8 mouse cellular contexts compared by ENCODE assay signal in the genomic region with DNA sequence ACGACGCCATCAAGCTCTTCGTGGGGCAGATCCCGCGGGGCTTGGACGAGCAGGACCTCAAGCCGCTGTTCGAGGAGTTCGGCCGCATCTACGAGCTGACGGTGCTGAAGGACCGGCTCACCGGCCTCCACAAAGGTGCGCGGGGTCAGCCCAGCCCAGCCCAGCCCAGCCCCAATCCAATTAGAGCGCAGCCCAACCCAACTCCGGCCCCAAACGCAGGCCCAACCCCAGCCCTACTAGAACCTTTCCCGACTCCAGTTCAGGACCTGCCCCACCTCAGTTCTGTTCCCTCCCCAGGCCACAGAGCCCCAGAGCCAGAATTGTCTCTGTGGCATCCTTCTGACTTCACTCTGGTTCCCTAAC. TPM values are rescaled to one million over a fixed set of nuclear protein-coding genes. Genes with fewer than 3 reads are reported as not detected.
DNase-seq lines count a peak whose midpoint lies in the region; ATAC-seq lines count a peak whose summit lies in the region.

No protein-coding gene starts in this region.

- no peak overlapping the region for H3K27ac ChIP-seq in lung, embryonic 16.5 days (ENCODE audit: low read length)
- 0 out of 2 replicates have a peak overlapping the region, but pooled peaks have one; percentile 25 for H3K27ac ChIP-seq in forebrain, embryonic 12.5 days
- no peak overlapping the region for H3K27ac ChIP-seq in limb, embryonic 11.5 days (replicated peaks; ENCODE audit: low read depth, low read length)
- peak overlapping the region; percentile 66; the same call in 1 of the 2 replicates for H3K27ac ChIP-seq in neural tube, embryonic 15.5 days (replicated peaks)

- H3K27me3 ChIP-seq in lung, embryonic 16.5 days (ENCODE audit: control insufficient read depth, insufficient read depth, low read depth, low read length): peaks cover 3% of the 10 kb centered on the region; the same call in 1 of the 2 replicates
- peaks cover 41% of the 10 kb centered on the region for H3K27me3 ChIP-seq in forebrain, embryonic 12.5 days
- peaks cover 13% of the 10 kb centered on the region; the same call in 1 of the 2 replicates for H3K27me3 ChIP-seq in limb, embryonic 11.5 days (ENCODE audit: control insufficient read depth, insufficient read depth, low read length)
- H3K27me3 ChIP-seq in neural tube, embryonic 15.5 days (replicated peaks): peaks cover 4% of the 10 kb centered on the region; the same call in 1 of the 2 replicates

- peaks cover 9% of the 10 kb centered on the region for H3K4me1 ChIP-seq in lung, embryonic 16.5 days (replicated peaks; ENCODE audit: control insufficient read depth, insufficient read depth, low read length)
- H3K4me1 ChIP-seq in forebrain, embryonic 12.5 days: peaks cover 17% of the 10 kb centered on the region
- peaks cover 3% of the 10 kb centered on the region; the same call in 1 of the 2 replicates for H3K4me1 ChIP-seq in limb, embryonic 11.5 days (ENCODE audit: control insufficient read depth, insufficient read depth, low read length)
- H3K4me1 ChIP-seq in neural tube, embryonic 15.5 days: peaks cover 28% of the 10 kb centered on the region

- peak overlapping the region; percentile 54 for H3K4me3 ChIP-seq in lung, embryonic 16.5 days (ENCODE audit: low read length)
- peak overlapping the region; percentile 52 for H3K4me3 ChIP-seq in forebrain, embryonic 12.5 days (replicated peaks)
- H3K4me3 ChIP-seq in limb, embryonic 11.5 days (ENCODE audit: low read depth, low read length): peak overlapping the region; percentile 22; the same call in 1 of the 2 replicates
- peak overlapping the region; percentile 55 for H3K4me3 ChIP-seq in neural tube, embryonic 15.5 days (replicated peaks)

- peak; percentile 29 for ATAC-seq in lung, embryonic 16.5 days (ENCODE audit: low read depth)
- ATAC-seq in forebrain, embryonic 12.5 days (ENCODE audit: low FRiP score): no peak; the same call in 1 of the 2 replicates
- peak; percentile 56 for ATAC-seq in limb, embryonic 11.5 days (ENCODE audit: insufficient number of reproducible peaks, low FRiP score, low TSS enrichment, low read depth)
- peak; percentile 62; the same call in 1 of the 2 replicates for ATAC-seq in neural tube, embryonic 15.5 days (ENCODE audit: low FRiP score)

- H3K9me3 ChIP-seq in lung, embryonic 16.5 days (ENCODE audit: control insufficient read depth, low read length): no peaks in the 10 kb centered on the region
- no peaks in the 10 kb centered on the region for H3K9me3 ChIP-seq in forebrain, embryonic 12.5 days
- H3K9me3 ChIP-seq in limb, embryonic 11.5 days (ENCODE audit: control insufficient read depth, low read length): no peaks in the 10 kb centered on the region
- no peaks in the 10 kb centered on the region for H3K9me3 ChIP-seq in neural tube, embryonic 15.5 days (replicated peaks)

- H3K36me3 ChIP-seq in lung, embryonic 16.5 days (ENCODE audit: control insufficient read depth, insufficient read depth, low read length): no peaks in the 10 kb centered on the region
- no peaks in the 10 kb centered on the region for H3K36me3 ChIP-seq in forebrain, embryonic 12.5 days (replicated peaks)
- no peaks in the 10 kb centered on the region for H3K36me3 ChIP-seq in limb, embryonic 11.5 days (ENCODE audit: control insufficient read depth, insufficient read depth, low read length)
- no peaks in the 10 kb centered on the region for H3K36me3 ChIP-seq in neural tube, embryonic 15.5 days

- no peak for DNase-seq in lung, postnatal 25 days (ENCODE audit: low spot score)
- no peak for DNase-seq in limb, embryonic 11.5 days (ENCODE audit: low spot score)
- no peak for DNase-seq in T-cell, adult 2 months (ENCODE audit: low spot score)
- DNase-seq in ovary, postnatal 10 days (ENCODE audit: low spot score): no peak
- DNase-seq in urinary bladder, postnatal 10 days (ENCODE audit: low spot score): no peak

- 0% methylated on average over 18 of the region's 20 CpGs for WGBS in lung, embryonic 16.5 days
- 2% methylated on average over 20 of the region's 20 CpGs for WGBS in forebrain, embryonic 12.5 days
- WGBS in limb, embryonic 11.5 days: under 1% methylated on average over 20 of the region's 20 CpGs
- 0% methylated on average over 19 of the region's 20 CpGs for WGBS in neural tube, embryonic 15.5 days

- H3K9ac ChIP-seq in lung, embryonic 16.5 days (ENCODE audit: low read length): no peak overlapping the region
- peak overlapping the region; percentile 57 for H3K9ac ChIP-seq in forebrain, embryonic 12.5 days
- no peak overlapping the region for H3K9ac ChIP-seq in limb, embryonic 11.5 days (ENCODE audit: low read length)
- peak overlapping the region; percentile 50 for H3K9ac ChIP-seq in neural tube, embryonic 15.5 days (replicated peaks)

- peak overlapping the region; percentile 53 for H3K4me2 ChIP-seq in lung, embryonic 16.5 days (ENCODE audit: low read depth, low read length)
- H3K4me2 ChIP-seq in forebrain, embryonic 12.5 days: peak overlapping the region; percentile 73
- peak overlapping the region; percentile 67 for H3K4me2 ChIP-seq in limb, embryonic 11.5 days (ENCODE audit: low read depth, severe bottlenecking)
- peak overlapping the region; percentile 87 for H3K4me2 ChIP-seq in neural tube, embryonic 15.5 days

RNA-seq across cellular contexts. Expression of a gene that starts 0.8 kb away (rescaled TPM):
- 0.43 and 0.55 TPM in 2 replicates for polyA plus RNA-seq in lung, embryonic 16.5 days (2015; fragmentation: Nextera tagmentation; extraction: Ambion mirVana)
- 14.4 and 16.7 TPM in 2 replicates for polyA plus RNA-seq in forebrain, embryonic 12.5 days (2016; fragmentation: Nextera tagmentation; extraction: Ambion mirVana)
- polyA plus RNA-seq in limb, embryonic 11.5 days (2014; fragmentation: Nextera tagmentation; extraction: Ambion mirVana): not detected in 2 replicates
- polyA plus RNA-seq in neural tube, embryonic 15.5 days (2015; fragmentation: Nextera tagmentation; extraction: Ambion mirVana): 30.5 and 35.8 TPM in 2 replicates

RNA-seq across cellular contexts. Expression of a gene that starts 38.6 kb away (rescaled TPM):
- polyA plus RNA-seq in lung, embryonic 16.5 days (2015; fragmentation: Nextera tagmentation; extraction: Ambion mirVana): 22.6 and 23.7 TPM in 2 replicates
- polyA plus RNA-seq in forebrain, embryonic 12.5 days (2016; fragmentation: Nextera tagmentation; extraction: Ambion mirVana): 105 and 116 TPM in 2 replicates
- polyA plus RNA-seq in limb, embryonic 11.5 days (2014; fragmentation: Nextera tagmentation; extraction: Ambion mirVana): 28.2 and 29.7 TPM in 2 replicates
- 180 and 208 TPM in 2 replicates for polyA plus RNA-seq in neural tube, embryonic 15.5 days (2015; fragmentation: Nextera tagmentation; extraction: Ambion mirVana)

RNA-seq across cellular contexts. Expression of a gene that starts 38.8 kb away (rescaled TPM):
- polyA plus RNA-seq in lung, embryonic 16.5 days (2015; fragmentation: Nextera tagmentation; extraction: Ambion mirVana): not detected in 2 replicates
- 0.15 TPM in 1 of 2 replicates, not detected in the other for polyA plus RNA-seq in forebrain, embryonic 12.5 days (2016; fragmentation: Nextera tagmentation; extraction: Ambion mirVana)
- 0.13 and 0.28 TPM in 2 replicates for polyA plus RNA-seq in limb, embryonic 11.5 days (2014; fragmentation: Nextera tagmentation; extraction: Ambion mirVana)
- 0.83 and 1.3 TPM in 2 replicates for polyA plus RNA-seq in neural tube, embryonic 15.5 days (2015; fragmentation: Nextera tagmentation; extraction: Ambion mirVana)

RNA-seq across cellular contexts. Expression of a gene that starts 39.1 kb away (rescaled TPM):
- polyA plus RNA-seq in lung, embryonic 16.5 days (2015; fragmentation: Nextera tagmentation; extraction: Ambion mirVana): 69.3 and 72.7 TPM in 2 replicates
- polyA plus RNA-seq in forebrain, embryonic 12.5 days (2016; fragmentation: Nextera tagmentation; extraction: Ambion mirVana): 37.1 and 43.3 TPM in 2 replicates
- polyA plus RNA-seq in limb, embryonic 11.5 days (2014; fragmentation: Nextera tagmentation; extraction: Ambion mirVana): 47.1 and 49.5 TPM in 2 replicates
- polyA plus RNA-seq in neural tube, embryonic 15.5 days (2015; fragmentation: Nextera tagmentation; extraction: Ambion mirVana): 59.9 and 64.3 TPM in 2 replicates

Comparison
In these comparisons a context has a peak if more than half of its experiments do, and no peak if none do; other contexts are left out.
1. H3K27ac ChIP-seq: peak in forebrain, embryonic 12.5 days (single experiment) and neural tube, embryonic 15.5 days (single experiment); none in lung, embryonic 16.5 days (single experiment) and limb, embryonic 11.5 days (single experiment).
2. H3K9ac ChIP-seq: peak in forebrain, embryonic 12.5 days (single experiment) and neural tube, embryonic 15.5 days (single experiment); none in lung, embryonic 16.5 days (single experiment) and limb, embryonic 11.5 days (single experiment).
3. Peak in every context shown above with its lines, with median percentiles within 50 percentile points of each other: H3K4me2 ChIP-seq and H3K4me3 ChIP-seq.